Mouse (Mus musculus): ENCODE measurements around the gene Pdik1l. TPM values are rescaled to one million over a fixed set of nuclear protein-coding genes. Genes with fewer than 3 reads are reported as not detected.
"Not testable (repeated sequence)": the region's sequence is repeated elsewhere in the genome, so short reads cannot be mapped to it uniquely, and the experiment has no call there.

The Pdik1l gene
- total RNA-seq, 1 experiment from 2014 or later = 36.2 TPM

- ATAC-seq (replicated peaks in 1 of 2; ENCODE audit: insufficient read depth in 1 of 2, low FRiP score in 2 of 2, low TSS enrichment in 1 of 2, low read depth in 1 of 2, poor library complexity in 2 of 2, severe bottlenecking in 2 of 2) = peak; percentile 69 to 83; a peak in 3 of 4 replicates
These were observed 19.8 kb upstream of the Pdik1l start for GRCm38 (mm10) chr4:134307367-134308072.

GRCm38 (mm10) chr4:134306963-134307362, 19.3 kb upstream of the Pdik1l start:
- no peak for ATAC-seq (replicated peaks in 1 of 2; ENCODE audit: insufficient read depth in 1 of 2, low FRiP score in 2 of 2, low TSS enrichment in 1 of 2, low read depth in 1 of 2, poor library complexity in 2 of 2, severe bottlenecking in 2 of 2)

- ATAC-seq (replicated peaks in 1 of 2; ENCODE audit: insufficient read depth in 1 of 2, low FRiP score in 2 of 2, low TSS enrichment in 1 of 2, low read depth in 1 of 2, poor library complexity in 2 of 2, severe bottlenecking in 2 of 2) = no peak
These were observed 14.4 kb upstream of the Pdik1l start for GRCm38 (mm10) chr4:134302084-134302483.

- peak in 1 of 2 experiments; percentile 57; a peak in 3 of 4 replicates for ATAC-seq (replicated peaks in 1 of 2; ENCODE audit: insufficient read depth in 1 of 2, low FRiP score in 2 of 2, low TSS enrichment in 1 of 2, low read depth in 1 of 2, poor library complexity in 2 of 2, severe bottlenecking in 2 of 2)
These were observed 12.6 kb upstream of the Pdik1l start for GRCm38 (mm10) chr4:134300316-134300715.

GRCm38 (mm10) chr4:134299498-134299810, 11.8 kb upstream of the Pdik1l start:
- no peak for ATAC-seq (replicated peaks in 1 of 2; ENCODE audit: insufficient read depth in 1 of 2, low FRiP score in 2 of 2, low TSS enrichment in 1 of 2, low read depth in 1 of 2, poor library complexity in 2 of 2, severe bottlenecking in 2 of 2)

GRCm38 (mm10) chr4:134298626-134299497, 11.2 kb upstream of the Pdik1l start:
- no peak for ATAC-seq (replicated peaks in 1 of 2; ENCODE audit: insufficient read depth in 1 of 2, low FRiP score in 2 of 2, low TSS enrichment in 1 of 2, low read depth in 1 of 2, poor library complexity in 2 of 2, severe bottlenecking in 2 of 2)

GRCm38 (mm10) chr4:134297369-134297768, 9.7 kb upstream of the Pdik1l start:
- no peak for ATAC-seq (replicated peaks in 1 of 2; ENCODE audit: insufficient read depth in 1 of 2, low FRiP score in 2 of 2, low TSS enrichment in 1 of 2, low read depth in 1 of 2, poor library complexity in 2 of 2, severe bottlenecking in 2 of 2)

- ATAC-seq (replicated peaks in 1 of 2; ENCODE audit: insufficient read depth in 1 of 2, low FRiP score in 2 of 2, low TSS enrichment in 1 of 2, low read depth in 1 of 2, poor library complexity in 2 of 2, severe bottlenecking in 2 of 2) = no peak
These were observed 8.8 kb upstream of the Pdik1l start for GRCm38 (mm10) chr4:134296523-134296922.

GRCm38 (mm10) chr4:134296096-134296495, 8.4 kb upstream of the Pdik1l start:
- not testable (repeated sequence) for ATAC-seq (replicated peaks in 1 of 2; ENCODE audit: insufficient read depth in 1 of 2, low FRiP score in 2 of 2, low TSS enrichment in 1 of 2, low read depth in 1 of 2, poor library complexity in 2 of 2, severe bottlenecking in 2 of 2)

GRCm38 (mm10) chr4:134293692-134294163, 6.0 kb upstream of the Pdik1l start:
- ATAC-seq (replicated peaks in 1 of 2; ENCODE audit: insufficient read depth in 1 of 2, low FRiP score in 2 of 2, low TSS enrichment in 1 of 2, low read depth in 1 of 2, poor library complexity in 2 of 2, severe bottlenecking in 2 of 2) = no peak

GRCm38 (mm10) chr4:134293061-134293691, 5.5 kb upstream of the Pdik1l start:
- no peak for ATAC-seq (replicated peaks in 1 of 2; ENCODE audit: insufficient read depth in 1 of 2, low FRiP score in 2 of 2, low TSS enrichment in 1 of 2, low read depth in 1 of 2, poor library complexity in 2 of 2, severe bottlenecking in 2 of 2)

GRCm38 (mm10) chr4:134292067-134292466, 4.4 kb upstream of the Pdik1l start:
- ATAC-seq (replicated peaks in 1 of 2; ENCODE audit: insufficient read depth in 1 of 2, low FRiP score in 2 of 2, low TSS enrichment in 1 of 2, low read depth in 1 of 2, poor library complexity in 2 of 2, severe bottlenecking in 2 of 2) = peak; percentile 61 to 66; a peak in 3 of 4 replicates

GRCm38 (mm10) chr4:134288397-134289256, 932 bp upstream of the Pdik1l start:
- ATAC-seq (replicated peaks in 1 of 2; ENCODE audit: insufficient read depth in 1 of 2, low FRiP score in 2 of 2, low TSS enrichment in 1 of 2, low read depth in 1 of 2, poor library complexity in 2 of 2, severe bottlenecking in 2 of 2) = peak in 1 of 2 experiments; percentile 4; a peak in 1 of 4 replicates

- ATAC-seq (replicated peaks in 1 of 2; ENCODE audit: insufficient read depth in 1 of 2, low FRiP score in 2 of 2, low TSS enrichment in 1 of 2, low read depth in 1 of 2, poor library complexity in 2 of 2, severe bottlenecking in 2 of 2) = peak; percentile 42 to 64
These were observed 529 bp downstream of the Pdik1l start for GRCm38 (mm10) chr4:134287168-134287564.

- no peak for ATAC-seq (replicated peaks in 1 of 2; ENCODE audit: insufficient read depth in 1 of 2, low FRiP score in 2 of 2, low TSS enrichment in 1 of 2, low read depth in 1 of 2, poor library complexity in 2 of 2, severe bottlenecking in 2 of 2)
These were observed 1.2 kb downstream of the Pdik1l start for GRCm38 (mm10) chr4:134286226-134287167.

GRCm38 (mm10) chr4:134284942-134285341, 2.8 kb downstream of the Pdik1l start:
- ATAC-seq (replicated peaks in 1 of 2; ENCODE audit: insufficient read depth in 1 of 2, low FRiP score in 2 of 2, low TSS enrichment in 1 of 2, low read depth in 1 of 2, poor library complexity in 2 of 2, severe bottlenecking in 2 of 2) = no peak

All from hematopoietic stem cell, adult 5-6 weeks (primary cell).